Mouse (Mus musculus): Measurements from ENCODE around the gene Gm20388. TPM values are rescaled to one million over a fixed set of nuclear protein-coding genes. Genes with fewer than 3 reads are reported as not detected.
A peak's percentile ranks its signal among the peaks of the same experiment; 100 is the strongest.

The Gm20388 gene
- polyA plus RNA-seq, 1 experiment: 18.7 TPM

DNA sequence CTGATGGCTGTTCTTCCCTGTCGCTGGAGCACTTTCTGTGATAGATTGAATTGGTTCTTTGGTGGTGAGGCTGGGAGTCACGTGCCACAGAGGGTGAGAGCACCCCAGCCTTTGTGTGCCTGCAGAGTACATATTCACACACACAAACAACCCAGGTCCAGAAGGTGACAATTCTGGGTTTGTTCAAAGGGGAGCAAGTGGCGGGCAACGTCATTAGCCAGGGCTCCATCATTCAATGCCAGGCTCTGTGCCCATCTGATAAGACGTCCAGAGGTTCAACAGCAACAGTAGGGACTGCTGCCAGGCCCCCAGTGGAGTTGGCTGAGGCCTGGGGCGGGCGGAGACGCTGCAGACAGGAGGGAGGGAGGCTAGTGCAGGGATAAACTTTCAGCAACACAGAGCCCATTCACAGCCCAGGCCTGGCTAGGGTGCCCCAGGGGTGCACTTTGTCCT lies 1253.4 kb downstream of the Gm20388 start:
- Histone ChIP-seq H3K27ac (ENCODE audit: insufficient read depth, low read length) (no peak overlapping the region), H3K27me3 (ENCODE audit: control insufficient read depth, insufficient read depth, low read length) (no peaks in the 10 kb centered on the region; the same call in 1 of the 2 replicates), H3K4me3 (replicated peaks; ENCODE audit: insufficient read depth, low read depth, low read length) (no peak overlapping the region), H3K4me1 (ENCODE audit: control insufficient read depth, insufficient read depth, low read length) (no peaks in the 10 kb centered on the region)
- no peak for DNase-seq
- 19% methylated on average over 8 of the region's 8 CpGs for WGBS
- TF ChIP-seq POLR2A (IDR thresholded peaks at IDR 0.05; ENCODE audit: borderline replicate concordance, insufficient read depth, low read length) (no peak), CTCF (IDR thresholded peaks at IDR 0.05; ENCODE audit: borderline replicate concordance, insufficient read depth, low read depth, low read length) (no peak)

DNA sequence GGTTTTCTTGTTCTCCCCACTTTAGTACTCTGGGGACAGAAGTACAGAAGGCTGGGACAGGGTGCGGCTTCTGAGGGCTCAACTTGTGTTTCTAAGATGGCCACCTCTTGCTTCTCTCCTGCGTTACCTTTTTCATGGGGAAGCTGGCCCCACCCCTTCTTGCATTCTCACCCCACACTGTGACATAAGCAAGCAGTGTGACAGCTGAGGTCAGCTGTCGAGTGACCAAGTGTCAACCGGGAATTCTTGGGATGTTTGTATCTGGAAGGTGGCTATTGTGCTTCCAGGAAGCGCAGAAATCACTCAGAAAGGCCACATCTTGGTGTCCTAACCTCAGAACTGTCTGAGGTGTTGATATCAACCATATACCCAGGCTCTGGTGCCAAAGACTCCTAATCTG lies 1257.4 kb downstream of the Gm20388 start:
- Histone ChIP-seq H3K4me3 (replicated peaks; ENCODE audit: insufficient read depth, low read depth, low read length) (no peak overlapping the region), H3K27ac (ENCODE audit: insufficient read depth, low read length) (no peak overlapping the region), H3K27me3 (ENCODE audit: control insufficient read depth, insufficient read depth, low read length) (no peaks in the 10 kb centered on the region; the same call in 1 of the 2 replicates), H3K4me1 (ENCODE audit: control insufficient read depth, insufficient read depth, low read length) (no peaks in the 10 kb centered on the region)
- TF ChIP-seq CTCF (IDR thresholded peaks at IDR 0.05; ENCODE audit: borderline replicate concordance, insufficient read depth, low read depth, low read length) (no peak), POLR2A (IDR thresholded peaks at IDR 0.05; ENCODE audit: borderline replicate concordance, insufficient read depth, low read length) (no peak)
- 73% methylated on average over 5 of the region's 5 CpGs for WGBS
- no peak for DNase-seq

- Histone ChIP-seq H3K4me1 (ENCODE audit: control insufficient read depth, insufficient read depth, low read length) (no peaks in the 10 kb centered on the region), H3K27ac (ENCODE audit: insufficient read depth, low read length) (no peak overlapping the region), H3K4me3 (replicated peaks; ENCODE audit: insufficient read depth, low read depth, low read length) (no peak overlapping the region), H3K27me3 (ENCODE audit: control insufficient read depth, insufficient read depth, low read length) (no peaks in the 10 kb centered on the region; the same call in 1 of the 2 replicates)
- TF ChIP-seq POLR2A (IDR thresholded peaks at IDR 0.05; ENCODE audit: borderline replicate concordance, insufficient read depth, low read length) (no peak), CTCF (IDR thresholded peaks at IDR 0.05; ENCODE audit: borderline replicate concordance, insufficient read depth, low read depth, low read length) (no peak)
- 51% methylated on average over 7 of the region's 7 CpGs for WGBS
- DNase-seq: no peak
These were observed 1259.5 kb downstream of the Gm20388 start for GRCm38 (mm10) chr8:121170116-121170515.

DNA sequence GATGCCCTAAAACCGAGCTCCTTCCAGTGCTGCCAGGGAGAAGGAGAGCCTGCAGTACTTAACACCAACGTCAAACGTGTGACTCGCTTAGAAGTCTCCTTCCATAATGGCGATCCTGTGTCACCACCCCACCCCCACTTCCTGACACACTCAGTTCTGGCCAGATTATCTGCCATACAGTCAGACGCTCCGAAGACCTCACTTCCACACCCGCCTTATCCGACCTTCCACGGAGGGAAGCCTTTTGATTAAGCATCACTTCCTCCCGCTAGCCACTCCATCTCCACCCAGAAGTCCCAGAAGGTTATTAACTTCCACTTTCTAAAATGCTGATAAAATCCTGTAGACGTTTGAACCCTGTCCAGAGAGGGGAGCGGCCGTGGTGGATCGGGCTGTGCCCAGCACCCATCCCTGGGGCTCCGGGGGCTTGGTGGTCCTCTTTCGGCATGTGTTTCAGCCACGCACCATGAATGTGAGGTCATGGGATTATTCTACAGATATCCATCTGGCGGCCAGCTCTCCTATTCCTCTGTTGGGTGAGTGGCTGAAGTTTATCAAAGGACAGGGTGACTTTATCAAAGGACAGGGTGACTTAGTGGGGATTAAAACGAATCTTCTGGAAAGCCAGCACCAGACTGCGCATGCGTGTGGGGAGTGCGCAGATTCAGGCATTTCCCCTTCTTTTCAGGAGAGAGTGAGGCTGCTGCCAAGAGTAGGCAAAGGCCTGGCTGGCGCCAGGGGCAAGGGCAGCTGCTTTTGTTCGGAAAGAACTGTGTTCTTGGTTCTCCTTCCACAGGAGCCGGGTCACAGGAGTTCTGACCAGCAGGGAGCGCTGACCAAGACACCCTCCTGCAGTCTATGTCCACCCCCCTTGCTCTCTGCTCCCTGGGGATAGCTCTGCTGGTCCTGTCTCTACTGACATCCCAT lies 1260.2 kb downstream of the Gm20388 start:
- H3K4me3 ChIP-seq (replicated peaks; ENCODE audit: insufficient read depth, low read depth, low read length): no peak overlapping the region
- TF ChIP-seq POLR2A (IDR thresholded peaks at IDR 0.05; ENCODE audit: borderline replicate concordance, insufficient read depth, low read length): no peak
- TF ChIP-seq CTCF (IDR thresholded peaks at IDR 0.05; ENCODE audit: borderline replicate concordance, insufficient read depth, low read depth, low read length): no peak
- H3K4me1 ChIP-seq (ENCODE audit: control insufficient read depth, insufficient read depth, low read length): no peaks in the 10 kb centered on the region
- WGBS: 60% methylated on average over 27 of the region's 27 CpGs
- H3K27me3 ChIP-seq (ENCODE audit: control insufficient read depth, insufficient read depth, low read length): no peaks in the 10 kb centered on the region; the same call in 1 of the 2 replicates
- H3K27ac ChIP-seq (ENCODE audit: insufficient read depth, low read length): no peak overlapping the region
- peak; percentile 8 to 9 for DNase-seq

DNA sequence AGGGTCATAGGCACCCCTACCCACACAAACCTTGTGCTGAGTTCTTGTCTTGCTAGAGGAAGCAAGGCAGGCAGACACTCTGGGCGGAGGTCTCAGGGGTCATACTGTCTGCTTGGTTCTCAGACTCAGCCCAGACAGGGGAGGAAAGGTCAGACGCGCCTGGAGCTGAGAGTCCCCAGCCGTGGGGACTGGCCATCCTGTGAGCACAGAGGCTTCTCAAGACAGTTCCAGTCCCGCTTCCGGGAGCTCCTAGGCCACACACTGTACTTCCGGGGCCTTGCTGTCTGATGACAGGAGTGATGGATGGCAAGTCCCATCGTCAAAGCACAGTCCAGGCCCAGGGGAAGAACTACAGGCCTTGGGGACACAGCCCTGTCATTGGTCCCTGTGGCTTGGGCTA lies 1261.9 kb downstream of the Gm20388 start:
- H3K4me1 ChIP-seq (ENCODE audit: control insufficient read depth, insufficient read depth, low read length): no peaks in the 10 kb centered on the region
- no peaks in the 10 kb centered on the region for H3K27me3 ChIP-seq (ENCODE audit: control insufficient read depth, insufficient read depth, low read length)
- WGBS: 91% methylated on average over 8 of the region's 8 CpGs
- H3K4me3 ChIP-seq (replicated peaks; ENCODE audit: insufficient read depth, low read depth, low read length): no peak overlapping the region
- DNase-seq: no peak
- no peak overlapping the region for H3K27ac ChIP-seq (ENCODE audit: insufficient read depth, low read length)
- no peak for TF ChIP-seq CTCF (IDR thresholded peaks at IDR 0.05; ENCODE audit: borderline replicate concordance, insufficient read depth, low read depth, low read length)
- no peak for TF ChIP-seq POLR2A (IDR thresholded peaks at IDR 0.05; ENCODE audit: borderline replicate concordance, insufficient read depth, low read length)

- no peaks in the 10 kb centered on the region for H3K27me3 ChIP-seq (ENCODE audit: control insufficient read depth, insufficient read depth, low read length)
- 75% methylated on average over 10 of the region's 10 CpGs for WGBS
- H3K27ac ChIP-seq (ENCODE audit: insufficient read depth, low read length): no peak overlapping the region
- no peak overlapping the region for H3K4me3 ChIP-seq (replicated peaks; ENCODE audit: insufficient read depth, low read depth, low read length)
- TF ChIP-seq POLR2A (IDR thresholded peaks at IDR 0.05; ENCODE audit: borderline replicate concordance, insufficient read depth, low read length) (no peak), CTCF (IDR thresholded peaks at IDR 0.05; ENCODE audit: borderline replicate concordance, insufficient read depth, low read depth, low read length) (no peak)
- no peak for DNase-seq
- no peaks in the 10 kb centered on the region for H3K4me1 ChIP-seq (ENCODE audit: control insufficient read depth, insufficient read depth, low read length)
These were observed 1263.5 kb downstream of the Gm20388 start for GRCm38 (mm10) chr8:121174178-121174577.

GRCm38 (mm10) chr8:121174721-121175539 lies 1264.3 kb downstream of the Gm20388 start:
- Histone ChIP-seq H3K27ac (ENCODE audit: insufficient read depth, low read length) (no peak overlapping the region), H3K27me3 (ENCODE audit: control insufficient read depth, insufficient read depth, low read length) (no peaks in the 10 kb centered on the region), H3K4me1 (ENCODE audit: control insufficient read depth, insufficient read depth, low read length) (no peaks in the 10 kb centered on the region), H3K4me3 (replicated peaks; ENCODE audit: insufficient read depth, low read depth, low read length) (no peak overlapping the region)
- 46% methylated on average over 30 of the region's 30 CpGs for WGBS
- TF ChIP-seq CTCF (IDR thresholded peaks at IDR 0.05; ENCODE audit: borderline replicate concordance, insufficient read depth, low read depth, low read length) (no peak), POLR2A (IDR thresholded peaks at IDR 0.05; ENCODE audit: borderline replicate concordance, insufficient read depth, low read length) (no peak)
- no peak for DNase-seq
